Mouse (Mus musculus) liver, postnatal 0 days (tissue): ENCODE measurements around the gene Fam228a. TPM values are rescaled to one million over a fixed set of nuclear protein-coding genes. Genes with fewer than 3 reads are reported as not detected.
"Not testable (repeated sequence)": the region's sequence is repeated elsewhere in the genome, so short reads cannot be mapped to it uniquely, and the experiment has no call there.

Source experiments
- ATAC-seq: fragments of 200-750 bp; cut with Nextera tagmentation; 2 replicates; pipeline ENCODE4 v1.8.0; 2017; ENCODE audit warnings: mild to moderate bottlenecking, moderate library complexity
- DNase-seq: peaks from one replicate; pipeline ENCODE4 v3.0.0-alpha.2; 2016
- H3K27ac ChIP-seq: fragments of 300-500 bp; sonication (generic); 2 replicates; pipeline ENCODE4 v1.5.1; 2014; ENCODE audit warnings: antibody characterized with exemption, moderate library complexity, mild to moderate bottlenecking, low read depth
- H3K27me3 ChIP-seq: fragments of 300-500 bp; sonication (generic); 2 replicates; pipeline ENCODE4 v1.6.1; 2014; ENCODE audit warnings: low read length, control low read depth, mixed read lengths; ENCODE audit not compliant: insufficient read depth
- H3K36me3 ChIP-seq: fragments of 300-500 bp; sonication (generic); replicated peaks from 2 replicates; pipeline ENCODE4 v1.6.1; 2014; ENCODE audit warnings: mild to moderate bottlenecking, control low read depth, low read length, moderate library complexity, mixed read lengths; ENCODE audit not compliant: insufficient read depth
- H3K4me1 ChIP-seq: fragments of 300-500 bp; sonication (generic); 2 replicates; pipeline ENCODE4 v1.6.1; 2014; ENCODE audit warnings: antibody characterized with exemption, mild to moderate bottlenecking, control low read depth; ENCODE audit not compliant: insufficient read depth
- H3K4me2 ChIP-seq: fragments of 300-500 bp; sonication (generic); 2 replicates; pipeline ENCODE4 v1.6.1; 2014; ENCODE audit warnings: low read depth, mild to moderate bottlenecking, low read length, moderate library complexity, mixed read lengths
- H3K4me3 ChIP-seq: fragments of 300-500 bp; sonication (generic); 2 replicates; pipeline ENCODE4 v1.5.1; 2014; ENCODE audit warnings: low read depth, low read length
- H3K9ac ChIP-seq: fragments of 300-500 bp; sonication (generic); replicated peaks from 2 replicates; pipeline ENCODE4 v1.6.1; 2014; ENCODE audit warnings: mild to moderate bottlenecking, moderate library complexity
- H3K9me3 ChIP-seq: fragments of 300-500 bp; sonication (generic); 2 replicates; pipeline ENCODE4 v1.6.1; 2016; ENCODE audit warnings: mild to moderate bottlenecking, control low read depth, low read length, mixed read lengths
- CTCF ChIP-seq: sonication (generic); IDR thresholded peaks from 2 replicates; pipeline ENCODE4 v1.5.1; 2016; ENCODE audit warnings: antibody characterized with exemption, low read depth
- EP300 ChIP-seq: IDR thresholded peaks from 2 replicates; pipeline ENCODE4 v1.6.1; 2016; ENCODE audit warnings: antibody characterized with exemption, low read depth, mild to moderate bottlenecking
- WGBS: fragments of 180-500 bp; shearing (Covaris S2); extraction: QIAGEN DNeasy Blood & Tissue Kit; methylation state at CpG from one replicate; pipeline ENCODE4 v1.1.7; 2014; ENCODE audit not compliant: insufficient replicate concordance; 5-methylcytosine and 5-hydroxymethylcytosine counted together
- polyA plus RNA-seq: library from polyadenylated mRNA; unstranded; fragments of >200 nt; fragmentation: Nextera tagmentation; extraction: Ambion mirVana; gene quantifications from 2 replicates; pipeline ENCODE4 v1.2.1, GENCODE M21; 2015

Fam228a gene
- polyA plus RNA-seq, 1 experiment from 2014 or later: 0.07 TPM

- H3K27me3 ChIP-seq: no peaks in the 10 kb centered on the region
- no peak overlapping the region for H3K4me2 ChIP-seq
- H3K9me3 ChIP-seq: no peaks in the 10 kb centered on the region
- TF ChIP-seq CTCF (no peak), EP300 (no peak)
- no peak for DNase-seq
- H3K4me1 ChIP-seq: no peaks in the 10 kb centered on the region
- 82% methylated on average over 6 of the region's 6 CpGs for WGBS
- H3K4me3 ChIP-seq: no peak overlapping the region
- no peak overlapping the region for H3K27ac ChIP-seq
- no peak overlapping the region for H3K9ac ChIP-seq
- ATAC-seq: no peak
- no peaks in the 10 kb centered on the region for H3K36me3 ChIP-seq
These were observed 39.5 kb upstream of the Fam228a start for GRCm38 (mm10) chr12:4777734-4778133.

GRCm38 (mm10) chr12:4775588-4775949, 37.3 kb upstream of the Fam228a start:
- ATAC-seq: peak; percentile 19; the same call in 1 of the 2 replicates
- Histone ChIP-seq H3K9ac (no peak overlapping the region), H3K27ac (no peak overlapping the region), H3K27me3 (no peaks in the 10 kb centered on the region), H3K4me3 (no peak overlapping the region), H3K4me2 (0 out of 2 replicates have a peak overlapping the region, but pooled peaks have one; percentile 13), H3K36me3 (no peaks in the 10 kb centered on the region), H3K4me1 (no peaks in the 10 kb centered on the region), H3K9me3 (no peaks in the 10 kb centered on the region)
- no peak for TF ChIP-seq CTCF
- no peak for TF ChIP-seq EP300
- 44% methylated on average over 9 of the region's 9 CpGs for WGBS
- DNase-seq: no peak

- 55% methylated on average over 8 of the region's 8 CpGs for WGBS
- no peak overlapping the region for H3K9ac ChIP-seq
These were observed 36.8 kb upstream of the Fam228a start for GRCm38 (mm10) chr12:4774895-4775587.

DNA sequence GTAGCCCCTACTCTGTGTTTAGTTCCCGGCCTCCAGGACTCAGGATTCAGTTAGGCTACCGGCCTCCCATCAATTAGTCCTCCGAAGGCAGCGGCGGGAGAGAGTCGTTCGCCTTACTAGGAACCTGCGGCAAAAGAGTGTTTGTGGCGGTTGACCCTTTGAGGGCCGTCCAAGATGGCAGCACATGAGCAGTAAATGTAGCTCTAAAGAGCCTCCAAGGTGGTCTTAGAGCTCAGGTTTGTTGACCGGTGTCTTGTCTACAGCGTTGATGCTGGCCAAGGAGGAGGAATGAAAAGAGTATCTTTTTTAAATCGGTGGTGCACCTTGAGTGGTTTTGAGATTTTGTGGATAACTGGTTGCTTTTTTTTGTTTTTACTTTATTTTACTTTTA, 31.1 kb upstream of the Fam228a start:
- H3K9me3 ChIP-seq: no peaks in the 10 kb centered on the region
- DNase-seq (no peak), ATAC-seq (peak; percentile 16)
- no peaks in the 10 kb centered on the region for H3K36me3 ChIP-seq
- 16% methylated on average over 13 of the region's 13 CpGs for WGBS
- peak overlapping the region; percentile 77 for H3K9ac ChIP-seq
- no peak for TF ChIP-seq EP300
- no peak for TF ChIP-seq CTCF
- H3K27me3 ChIP-seq: no peaks in the 10 kb centered on the region
- H3K27ac ChIP-seq: no peak overlapping the region
- peaks cover 5% of the 10 kb centered on the region for H3K4me1 ChIP-seq
- peak overlapping the region; percentile 68 for H3K4me3 ChIP-seq
- H3K4me2 ChIP-seq: peak overlapping the region; percentile 69

More at GRCm38 (mm10) chr12:4774895-4775587, 36.8 kb upstream of the Fam228a start:
- Histone ChIP-seq H3K4me2 (0 out of 2 replicates have a peak overlapping the region, but pooled peaks have one; percentile 13), H3K4me1 (no peaks in the 10 kb centered on the region), H3K4me3 (no peak overlapping the region), H3K9me3 (no peaks in the 10 kb centered on the region), H3K27ac (no peak overlapping the region), H3K36me3 (no peaks in the 10 kb centered on the region), H3K27me3 (no peaks in the 10 kb centered on the region)
- peak; percentile 91 for ATAC-seq
- TF ChIP-seq EP300: no peak
- no peak for DNase-seq

DNA sequence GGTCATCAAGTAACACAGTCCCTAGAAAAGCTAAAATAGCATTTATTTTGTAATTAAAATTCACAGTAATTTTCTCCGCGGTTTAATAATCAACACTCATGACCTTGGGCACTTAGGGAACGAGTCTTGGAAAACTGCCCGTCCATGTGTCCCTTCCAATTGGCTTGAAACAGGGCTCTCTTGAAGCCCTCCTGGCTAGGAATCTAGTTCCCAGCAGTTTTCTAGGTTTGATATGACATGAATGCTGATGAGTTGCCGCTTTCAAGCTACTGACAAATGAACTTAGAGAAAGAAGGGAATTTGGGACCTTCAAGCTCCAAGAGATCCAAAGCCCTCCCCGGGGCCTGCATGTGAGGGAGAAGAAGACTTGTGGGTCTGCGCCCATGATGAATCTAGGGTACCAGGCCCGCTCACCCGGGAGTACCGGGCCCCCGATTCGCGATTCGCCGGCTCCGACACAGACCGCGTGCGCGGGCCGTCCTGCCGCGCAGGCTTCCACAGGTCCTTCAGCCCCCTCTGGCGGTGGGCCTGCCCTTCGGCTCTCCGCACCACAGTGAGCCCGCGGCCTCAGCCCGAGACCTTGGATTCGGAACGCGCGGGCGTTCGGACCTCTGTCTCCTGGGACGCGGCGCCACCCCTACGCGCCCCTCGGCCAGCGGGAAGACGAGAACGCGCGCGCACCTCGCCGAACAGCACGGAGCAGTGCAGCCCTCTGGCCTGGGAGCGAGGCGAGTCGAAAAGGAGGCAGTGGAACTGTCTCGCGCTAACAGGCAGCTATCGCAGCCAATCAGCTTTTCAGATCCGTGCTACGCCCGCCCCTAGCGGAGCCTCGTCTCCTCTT, 30.5 kb upstream of the Fam228a start, which contains the start of the genes Pfn4 and Fam228b:
Pfn4 (plus strand) TSS at position 531 of the 841 bp plus-strand sequence.
Fam228b (minus strand) TSS at position 776 of the 841 bp plus-strand sequence.
- peak within 1 kb of the TSS; percentile 77 for H3K9ac ChIP-seq
- 5% methylated on average over 61 of the region's 61 CpGs for WGBS
- H3K4me2 ChIP-seq: peak within 1 kb of the TSS; percentile 69
- no peaks in the 10 kb centered on the region for H3K27me3 ChIP-seq
- peak within 1 kb of the TSS; percentile 69 for H3K27ac ChIP-seq
- DNase-seq (peak; percentile 93), ATAC-seq (peak; percentile 99)
- H3K36me3 ChIP-seq: no peaks in the 10 kb centered on the region
- H3K4me1 ChIP-seq: peaks cover 5% of the 10 kb centered on the region
- H3K9me3 ChIP-seq: no peaks in the 10 kb centered on the region
- peak within 1 kb of the TSS; percentile 68 for H3K4me3 ChIP-seq
- TF ChIP-seq EP300 (no peak), CTCF (peak; percentile 97)

- H3K4me2 ChIP-seq: no peak overlapping the region
- ATAC-seq (no peak), DNase-seq (no peak)
- H3K4me1 ChIP-seq: no peaks in the 10 kb centered on the region
- H3K36me3 ChIP-seq: no peaks in the 10 kb centered on the region
- TF ChIP-seq EP300: no peak
- no peak for TF ChIP-seq CTCF
- no peak overlapping the region for H3K9ac ChIP-seq
- 83% methylated on average over 1 of the region's 1 CpGs for WGBS
- no peak overlapping the region for H3K27ac ChIP-seq
- H3K4me3 ChIP-seq: no peak overlapping the region
- no peaks in the 10 kb centered on the region for H3K27me3 ChIP-seq
- H3K9me3 ChIP-seq: no peaks in the 10 kb centered on the region
These were observed 18.8 kb upstream of the Fam228a start for GRCm38 (mm10) chr12:4757060-4757459.

GRCm38 (mm10) chr12:4754451-4754850, 16.2 kb upstream of the Fam228a start:
- H3K4me2 ChIP-seq, H3K27me3 ChIP-seq, H3K4me3 ChIP-seq, H3K27ac ChIP-seq, ATAC-seq, H3K9ac ChIP-seq, H3K4me1 ChIP-seq, H3K36me3 ChIP-seq, DNase-seq, H3K9me3 ChIP-seq: not testable (repeated sequence)
- WGBS: 85% methylated on average over 4 of the region's 4 CpGs
